Mouse (Mus musculus) Muller cell, postnatal 12 days (primary cell): ENCODE measurements around the gene Crebl2.

Source experiments
- DNase-seq: peaks from one replicate; pipeline ENCODE4 v3.0.0-alpha.2; 2015; ENCODE audit errors: inconsistent ontology term

Crebl2 gene

GRCm38 (mm10) chr6:134905811-134906210 lies 75.9 kb downstream of the Crebl2 start:
- DNase-seq, result peak; percentile 75
